Mouse (Mus musculus): ENCODE results near the gene Eipr1.

GRCm38 (mm10) chr12:28847401-28847800 lies 95.8 kb downstream of the Eipr1 start:
- TF ChIP-seq EP300 (IDR thresholded peaks at IDR 0.05) (no peak), CTCF (IDR thresholded peaks at IDR 0.05) (no peak)

All from lung, postnatal 0 days (tissue).